Mouse (Mus musculus): ENCODE results near the gene Tuba1b. TPM values are rescaled to one million over a fixed set of nuclear protein-coding genes. Genes with fewer than 3 reads are reported as not detected.
"Not testable (repeated sequence)": the region's sequence is repeated elsewhere in the genome, so short reads cannot be mapped to it uniquely, and the experiment has no call there.

Gene Tuba1b
- polyA plus RNA-seq, 1 experiment from 2014 or later: 1,296 TPM

GRCm38 (mm10) chr15:98952063-98952455, 17.7 kb upstream of the Tuba1b start:
- Histone ChIP-seq H3K27me3 (replicated peaks) (no peaks in the 10 kb centered on the region), H3K4me1 (replicated peaks) (peaks cover 6% of the 10 kb centered on the region), H3K4me3 (replicated peaks) (peak overlapping the region; percentile 71), H3K27ac (peak overlapping the region; percentile 58; the same call in 1 of the 2 replicates), H3K4me2 (replicated peaks) (peak overlapping the region; percentile 52), H3K36me3 (0 out of 2 replicates have a peak, but pooled peaks cover 4% of the 10 kb centered on the region), H3K9me3 (no peaks in the 10 kb centered on the region), H3K9ac (peak overlapping the region; percentile 34)
- WGBS: 23% methylated on average over 5 of the region's 5 CpGs
- ATAC-seq: no peak

- H3K9ac ChIP-seq: not testable (repeated sequence)
These were observed 17.0 kb upstream of the Tuba1b start for GRCm38 (mm10) chr15:98951122-98952062.

GRCm38 (mm10) chr15:98949607-98949892, 15.2 kb upstream of the Tuba1b start:
- Histone ChIP-seq H3K4me3 (replicated peaks) (no peak overlapping the region), H3K27me3 (replicated peaks) (no peaks in the 10 kb centered on the region), H3K36me3 (0 out of 2 replicates have a peak, but pooled peaks cover 4% of the 10 kb centered on the region), H3K9me3 (no peaks in the 10 kb centered on the region), H3K27ac (no peak overlapping the region), H3K4me2 (replicated peaks) (no peak overlapping the region), H3K9ac (no peak overlapping the region), H3K4me1 (replicated peaks) (peaks cover 4% of the 10 kb centered on the region)
- no peak for ATAC-seq
- 64% methylated on average over 3 of the region's 3 CpGs for WGBS

More at GRCm38 (mm10) chr15:98951122-98952062, 17.0 kb upstream of the Tuba1b start:
- not testable (repeated sequence) for H3K9me3 ChIP-seq; ATAC-seq; H3K36me3 ChIP-seq; H3K27ac ChIP-seq; H3K4me1 ChIP-seq (replicated peaks); H3K27me3 ChIP-seq (replicated peaks)
- WGBS: 84% methylated on average over 11 of the region's 15 CpGs
- H3K4me3 ChIP-seq (replicated peaks): peak overlapping the region; percentile 71
- peak overlapping the region; percentile 52 for H3K4me2 ChIP-seq (replicated peaks)

GRCm38 (mm10) chr15:98948857-98949606, 14.7 kb upstream of the Tuba1b start:
- ATAC-seq: no peak
- peaks cover 4% of the 10 kb centered on the region for H3K4me1 ChIP-seq (replicated peaks)
- H3K4me3 ChIP-seq (replicated peaks): no peak overlapping the region
- no peak overlapping the region for H3K4me2 ChIP-seq (replicated peaks)
- H3K9me3 ChIP-seq: no peaks in the 10 kb centered on the region
- 0 out of 2 replicates have a peak, but pooled peaks cover 4% of the 10 kb centered on the region for H3K36me3 ChIP-seq
- H3K9ac ChIP-seq: no peak overlapping the region
- 76% methylated on average over 6 of the region's 6 CpGs for whole genome bisulfite sequencing
- H3K27ac ChIP-seq: no peak overlapping the region
- no peaks in the 10 kb centered on the region for H3K27me3 ChIP-seq (replicated peaks)

GRCm38 (mm10) chr15:98948382-98948781, 14.0 kb upstream of the Tuba1b start:
- no peaks in the 10 kb centered on the region for H3K9me3 ChIP-seq
- H3K4me2 ChIP-seq (replicated peaks): no peak overlapping the region
- H3K9ac ChIP-seq: no peak overlapping the region
- H3K36me3 ChIP-seq: 0 out of 2 replicates have a peak, but pooled peaks cover 4% of the 10 kb centered on the region
- no peaks in the 10 kb centered on the region for H3K27me3 ChIP-seq (replicated peaks)
- H3K4me1 ChIP-seq (replicated peaks): peaks cover 4% of the 10 kb centered on the region
- H3K4me3 ChIP-seq (replicated peaks): no peak overlapping the region
- ATAC-seq: no peak
- H3K27ac ChIP-seq: no peak overlapping the region

- H3K9ac ChIP-seq: no peak overlapping the region
- H3K27me3 ChIP-seq (replicated peaks): no peaks in the 10 kb centered on the region
- H3K36me3 ChIP-seq: 0 out of 2 replicates have a peak, but pooled peaks cover 4% of the 10 kb centered on the region
- ATAC-seq: no peak
- H3K4me1 ChIP-seq (replicated peaks): peaks cover 4% of the 10 kb centered on the region
- no peaks in the 10 kb centered on the region for H3K9me3 ChIP-seq
- WGBS: 59% methylated on average over 3 of the region's 3 CpGs
- H3K4me2 ChIP-seq (replicated peaks): no peak overlapping the region
- no peak overlapping the region for H3K4me3 ChIP-seq (replicated peaks)
- H3K27ac ChIP-seq: no peak overlapping the region
These were observed 13.5 kb upstream of the Tuba1b start for GRCm38 (mm10) chr15:98947884-98948283.

- H3K4me2 ChIP-seq (replicated peaks): no peak overlapping the region
- H3K9me3 ChIP-seq: no peaks in the 10 kb centered on the region
- H3K36me3 ChIP-seq: no peaks in the 10 kb centered on the region
- 55% methylated on average over 4 of the region's 4 CpGs for WGBS
- H3K9ac ChIP-seq: no peak overlapping the region
- H3K4me1 ChIP-seq (replicated peaks): no peaks in the 10 kb centered on the region
- H3K27me3 ChIP-seq (replicated peaks): no peaks in the 10 kb centered on the region
- ATAC-seq: no peak
- no peak overlapping the region for H3K4me3 ChIP-seq (replicated peaks)
- H3K27ac ChIP-seq: no peak overlapping the region
These were observed 8.8 kb upstream of the Tuba1b start for GRCm38 (mm10) chr15:98943133-98943532.

GRCm38 (mm10) chr15:98942081-98942480, 7.7 kb upstream of the Tuba1b start:
- ATAC-seq: no peak
- no peaks in the 10 kb centered on the region for H3K27me3 ChIP-seq (replicated peaks)
- no peak overlapping the region for H3K4me3 ChIP-seq (replicated peaks)
- no peak overlapping the region for H3K4me2 ChIP-seq (replicated peaks)
- no peaks in the 10 kb centered on the region for H3K4me1 ChIP-seq (replicated peaks)
- H3K36me3 ChIP-seq: no peaks in the 10 kb centered on the region
- H3K27ac ChIP-seq: no peak overlapping the region
- H3K9me3 ChIP-seq: no peaks in the 10 kb centered on the region
- 84% methylated on average over 4 of the region's 4 CpGs for WGBS
- H3K9ac ChIP-seq: no peak overlapping the region

- WGBS: 77% methylated on average over 2 of the region's 2 CpGs
- no peak overlapping the region for H3K27ac ChIP-seq
- no peaks in the 10 kb centered on the region for H3K27me3 ChIP-seq (replicated peaks)
- H3K9ac ChIP-seq: no peak overlapping the region
- H3K4me2 ChIP-seq (replicated peaks): no peak overlapping the region
- no peak for ATAC-seq
- H3K9me3 ChIP-seq: no peaks in the 10 kb centered on the region
- H3K36me3 ChIP-seq: no peaks in the 10 kb centered on the region
- H3K4me3 ChIP-seq (replicated peaks): no peak overlapping the region
- H3K4me1 ChIP-seq (replicated peaks): no peaks in the 10 kb centered on the region
These were observed 7.2 kb upstream of the Tuba1b start for GRCm38 (mm10) chr15:98941539-98941938.

- no peak overlapping the region for H3K9ac ChIP-seq
- no peaks in the 10 kb centered on the region for H3K27me3 ChIP-seq (replicated peaks)
- no peak overlapping the region for H3K4me3 ChIP-seq (replicated peaks)
- no peak for ATAC-seq
- H3K36me3 ChIP-seq: no peaks in the 10 kb centered on the region
- H3K4me1 ChIP-seq (replicated peaks): peaks cover 1% of the 10 kb centered on the region
- H3K9me3 ChIP-seq: no peaks in the 10 kb centered on the region
- 80% methylated on average over 10 of the region's 10 CpGs for whole genome bisulfite sequencing
- H3K27ac ChIP-seq: no peak overlapping the region
- no peak overlapping the region for H3K4me2 ChIP-seq (replicated peaks)
These were observed 6.5 kb upstream of the Tuba1b start for GRCm38 (mm10) chr15:98940816-98941215.

GRCm38 (mm10) chr15:98933833-98934216, 540 bp downstream of the Tuba1b start:
- ATAC-seq: peak; percentile 89
- H3K4me2 ChIP-seq (replicated peaks): peak overlapping the region; percentile 90
- peaks cover 7% of the 10 kb centered on the region for H3K36me3 ChIP-seq
- H3K4me1 ChIP-seq (replicated peaks): peaks cover 11% of the 10 kb centered on the region
- no peaks in the 10 kb centered on the region for H3K9me3 ChIP-seq
- no peaks in the 10 kb centered on the region for H3K27me3 ChIP-seq (replicated peaks)
- peak overlapping the region; percentile 88 for H3K9ac ChIP-seq
- H3K27ac ChIP-seq: peak overlapping the region; percentile 99
- peak overlapping the region; percentile 78 for H3K4me3 ChIP-seq (replicated peaks)
- WGBS: under 1% methylated on average over 35 of the region's 35 CpGs

- Histone ChIP-seq H3K27ac (peak overlapping the region; percentile 99), H3K4me3 (replicated peaks) (peak overlapping the region; percentile 78), H3K9ac (peak overlapping the region; percentile 88), H3K4me2 (replicated peaks) (peak overlapping the region; percentile 90), H3K4me1 (replicated peaks) (peaks cover 11% of the 10 kb centered on the region)
- H3K27me3 ChIP-seq (replicated peaks); H3K9me3 ChIP-seq; H3K36me3 ChIP-seq: not testable (repeated sequence)
- 0 out of 2 replicates have a peak, but pooled peaks have one; percentile 15 for ATAC-seq
- WGBS: 3% methylated on average over 8 of the region's 9 CpGs
These were observed 1.2 kb downstream of the Tuba1b start for GRCm38 (mm10) chr15:98933004-98933671.

Measured in intestine, embryonic 15.5 days (tissue).